8 mouse cellular contexts compared by ENCODE assay signal in the genomic region with DNA sequence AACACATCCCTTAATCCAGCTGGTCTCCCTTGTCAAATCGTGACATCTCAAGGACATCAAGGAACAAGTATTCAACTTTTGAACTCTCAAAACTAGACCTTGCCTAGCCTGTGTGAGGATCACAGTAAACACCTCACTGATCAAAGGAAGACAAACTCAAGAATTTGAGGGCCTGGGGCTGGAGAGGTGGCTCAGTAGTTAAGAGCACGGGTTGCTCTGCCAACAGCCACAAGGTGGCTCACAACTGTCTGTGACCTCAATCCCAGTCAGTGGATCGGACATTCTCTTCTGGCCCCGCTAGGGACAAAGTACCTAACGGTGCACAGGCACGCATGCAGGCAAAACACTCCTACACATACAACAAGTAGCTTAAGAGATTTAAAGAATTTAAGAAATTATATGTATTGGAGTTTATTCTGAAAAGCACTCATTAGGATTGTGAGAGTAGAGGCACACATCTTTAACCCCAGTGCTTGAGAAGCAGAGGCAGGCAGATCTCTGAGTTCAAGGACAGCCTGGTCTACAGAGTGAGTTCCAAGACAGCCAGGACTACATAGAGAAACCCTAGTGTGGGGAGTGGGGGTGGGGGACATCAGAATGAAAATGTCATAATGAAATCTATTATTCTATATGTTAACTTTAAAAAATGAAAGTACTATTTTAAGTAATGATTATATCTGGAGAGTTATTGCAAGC. TPM values are rescaled to one million over a fixed set of nuclear protein-coding genes. Genes with fewer than 3 reads are reported as not detected.
A peak's percentile ranks its signal among the peaks of the same experiment; 100 is the strongest.
DNase-seq lines count a peak whose midpoint lies in the region; ATAC-seq and TF ChIP-seq lines count a peak whose summit lies in the region.

No protein-coding gene starts in this region.

- ATAC-seq in heart, embryonic 15.5 days (replicated peaks; ENCODE audit: insufficient number of reproducible peaks, insufficient read depth, low FRiP score, low read depth), result 0 out of 2 replicates have a peak, but pooled peaks have one; percentile 31
- ATAC-seq in G1E (ENCODE audit: extremely low read depth, insufficient number of reproducible peaks, low FRiP score, poor library complexity, severe bottlenecking), result peak; percentile 49
- peak; percentile 63; the same call in 1 of the 2 replicates for ATAC-seq in forebrain, embryonic 15.5 days (replicated peaks)
- peak; percentile 32; the same call in 1 of the 2 replicates for ATAC-seq in limb, embryonic 14.5 days (ENCODE audit: low FRiP score, low read depth)

- no peak for DNase-seq in heart, adult 9 months (ENCODE audit: low spot score in 2 of 2)
- no peak for DNase-seq in G1E (ENCODE audit: low spot score)
- no peak for DNase-seq in limb, embryonic 14.5 days (ENCODE audit: low spot score)
- no peak for DNase-seq in frontal cortex, postnatal 10 days (ENCODE audit: low spot score in 2 of 2)
- no peak for DNase-seq in c-Kit-positive CD71-positive TER-119-positive erythroid progenitor cells, embryonic 14.5 days (ENCODE audit: low spot score)
- DNase-seq in testis, postnatal 10 days (ENCODE audit: low spot score), result no peak

- no peaks in the 10 kb centered on the region for H3K9me3 ChIP-seq in heart, embryonic 15.5 days (replicated peaks)
- H3K9me3 ChIP-seq in G1E (replicated peaks), result no peaks in the 10 kb centered on the region
- H3K9me3 ChIP-seq in forebrain, embryonic 15.5 days, result peaks cover 3% of the 10 kb centered on the region; the same call in 1 of the 2 replicates
- H3K9me3 ChIP-seq in limb, embryonic 14.5 days (ENCODE audit: control insufficient read depth, low read length), result peaks cover 13% of the 10 kb centered on the region

- H3K27me3 ChIP-seq in heart, embryonic 15.5 days, result no peaks in the 10 kb centered on the region
- no peaks in the 10 kb centered on the region for H3K27me3 ChIP-seq in G1E (ENCODE audit: insufficient read depth, low read length)
- H3K27me3 ChIP-seq in forebrain, embryonic 15.5 days, result no peaks in the 10 kb centered on the region
- no peaks in the 10 kb centered on the region for H3K27me3 ChIP-seq in limb, embryonic 14.5 days (ENCODE audit: control insufficient read depth, insufficient read depth, low read length)

- H3K4me3 ChIP-seq in heart, embryonic 15.5 days, result no peak overlapping the region
- H3K4me3 ChIP-seq in G1E (ENCODE audit: low read depth, low read length), result no peak overlapping the region
- H3K4me3 ChIP-seq in forebrain, embryonic 15.5 days, result no peak overlapping the region
- H3K4me3 ChIP-seq in limb, embryonic 14.5 days (replicated peaks; ENCODE audit: low read length), result no peak overlapping the region

- no peak for TF ChIP-seq POLR2A in limb, embryonic 14.5 days (IDR thresholded peaks at IDR 0.05; ENCODE audit: borderline replicate concordance, extremely low read depth, insufficient read depth, insufficient read length)

- no peak overlapping the region for H3K4me2 ChIP-seq in heart, embryonic 15.5 days
- no peak overlapping the region for H3K4me2 ChIP-seq in forebrain, embryonic 15.5 days (replicated peaks)
- H3K4me2 ChIP-seq in limb, embryonic 14.5 days (replicated peaks; ENCODE audit: low read depth, low read length, severe bottlenecking), result no peak overlapping the region

- no peak overlapping the region for H3K27ac ChIP-seq in heart, embryonic 15.5 days
- H3K27ac ChIP-seq in forebrain, embryonic 15.5 days (replicated peaks), result no peak overlapping the region
- no peak overlapping the region for H3K27ac ChIP-seq in limb, embryonic 14.5 days (replicated peaks; ENCODE audit: low read depth, low read length)

- TF ChIP-seq CTCF in G1E (IDR thresholded peaks at IDR 0.05; ENCODE audit: low read depth, low read length), result peak; percentile 56; the same call in 1 of the 2 replicates

- H3K9ac ChIP-seq in heart, embryonic 15.5 days, result no peak overlapping the region
- H3K9ac ChIP-seq in forebrain, embryonic 15.5 days (replicated peaks), result no peak overlapping the region
- H3K9ac ChIP-seq in limb, embryonic 14.5 days (ENCODE audit: low read depth, low read length, severe bottlenecking), result no peak overlapping the region

- 42% methylated on average over 6 of the region's 6 CpGs for WGBS in heart, embryonic 15.5 days
- WGBS in forebrain, embryonic 15.5 days, result 55% methylated on average over 6 of the region's 6 CpGs
- WGBS in limb, embryonic 14.5 days, result 46% methylated on average over 6 of the region's 6 CpGs

- 0 out of 2 replicates have a peak, but pooled peaks cover 3% of the 10 kb centered on the region for H3K4me1 ChIP-seq in heart, embryonic 15.5 days (replicated peaks)
- H3K4me1 ChIP-seq in G1E (ENCODE audit: insufficient read depth, low read depth, low read length), result no peaks in the 10 kb centered on the region
- H3K4me1 ChIP-seq in forebrain, embryonic 15.5 days, result no peaks in the 10 kb centered on the region
- H3K4me1 ChIP-seq in limb, embryonic 14.5 days (ENCODE audit: control insufficient read depth, insufficient read depth, low read length), result no peaks in the 10 kb centered on the region

- peaks cover 7% of the 10 kb centered on the region; the same call in 1 of the 2 replicates for H3K36me3 ChIP-seq in heart, embryonic 15.5 days
- H3K36me3 ChIP-seq in G1E (replicated peaks), result peaks cover 8% of the 10 kb centered on the region
- no peaks in the 10 kb centered on the region for H3K36me3 ChIP-seq in forebrain, embryonic 15.5 days
- H3K36me3 ChIP-seq in limb, embryonic 14.5 days (ENCODE audit: control insufficient read depth, insufficient read depth, low read length), result no peaks in the 10 kb centered on the region

RNA-seq across cellular contexts. Expression of gene Smyd3, which starts 41.2 kb away (rescaled TPM):
- polyA plus RNA-seq in heart, embryonic 15.5 days (2015; fragmentation: Nextera tagmentation; extraction: Ambion mirVana), result 9.1 and 11.1 TPM in 2 replicates
- total RNA-seq in G1E (2014; fragmentation: Nextera tagmentation) (15.8 and 17.1 TPM in 2 replicates), G1E (2017) (18.2 and 19.4 TPM in 2 replicates)
- 3.2 and 3.5 TPM in 2 replicates for polyA plus RNA-seq in G1E (2012)
- 23.9 and 25.8 TPM in 2 replicates for polyA plus RNA-seq in forebrain, embryonic 15.5 days (2015; fragmentation: Nextera tagmentation; extraction: Ambion mirVana)
- 9.6 and 9.8 TPM in 2 replicates for polyA plus RNA-seq in limb, embryonic 14.5 days (2012; rRNA removed)
- 21.1 and 21.5 TPM in 2 replicates for polyA plus RNA-seq in limb, embryonic 14.5 days (2014; fragmentation: Nextera tagmentation; extraction: Ambion mirVana)
